Mouse (Mus musculus) monocyte, adult 5-6 weeks (primary cell): Measurements from ENCODE around the gene Map3k5. TPM values are rescaled to one million over a fixed set of nuclear protein-coding genes. Genes with fewer than 3 reads are reported as not detected.
"Not testable (repeated sequence)": the region's sequence is repeated elsewhere in the genome, so short reads cannot be mapped to it uniquely, and the experiment has no call there.

Experiments
- ATAC-seq: fragments of 153-309, 156-312 bp; replicated peaks from 2 replicates; pipeline ENCODE4 v1.8.0; 2017; ENCODE audit warnings: mild to moderate bottlenecking; ENCODE audit not compliant: low TSS enrichment, insufficient number of reproducible peaks, severe bottlenecking, poor library complexity, low FRiP score
- total RNA-seq: library from RNA; stranded (forward); fragments of 200-1000, 200-491, 200-594 nt; gene quantifications from 3 replicates; pipeline ENCODE4 v1.2.3, GENCODE M21; 2017

Map3k5 gene
- 85.0 to 99.2 TPM (median 85.5 TPM) in 3 replicates for total RNA-seq

GRCm38 (mm10) chr10:19934384-19935294 is at the start of gene Map3k5:
Gene Map3k5, plus strand, starts transcription at chr10:19934472.
- no peak for ATAC-seq

- no peak for ATAC-seq
These were observed 48.0 kb upstream of the Map3k5 start for GRCm38 (mm10) chr10:19886249-19886648.

- ATAC-seq: no peak
These were observed 44.4 kb upstream of the Map3k5 start for GRCm38 (mm10) chr10:19889908-19890307.

- ATAC-seq: no peak
These were observed 42.6 kb upstream of the Map3k5 start for GRCm38 (mm10) chr10:19891686-19892085.

- ATAC-seq: no peak
These were observed 41.1 kb upstream of the Map3k5 start for GRCm38 (mm10) chr10:19893146-19893545.

- 0 out of 2 replicates have a peak, but pooled peaks have one; percentile 27 for ATAC-seq
These were observed 40.3 kb upstream of the Map3k5 start for GRCm38 (mm10) chr10:19893976-19894375.

- no peak for ATAC-seq
These were observed 34.1 kb upstream of the Map3k5 start for GRCm38 (mm10) chr10:19900191-19900590.

GRCm38 (mm10) chr10:19901992-19902391 is 32.3 kb upstream of the Map3k5 start:
- no peak for ATAC-seq

GRCm38 (mm10) chr10:19904077-19904820 is 30.0 kb upstream of the Map3k5 start:
- no peak for ATAC-seq

- peak; percentile 89 for ATAC-seq
These were observed 26.9 kb upstream of the Map3k5 start, which contains the start of gene Pex7 for GRCm38 (mm10) chr10:19907246-19907804. Gene Pex7, minus strand, starts transcription at chr10:19907689.

- ATAC-seq: no peak
These were observed 26.2 kb upstream of the Map3k5 start for GRCm38 (mm10) chr10:19908076-19908475.

- no peak for ATAC-seq
These were observed 23.8 kb upstream of the Map3k5 start for GRCm38 (mm10) chr10:19910516-19910915.

- ATAC-seq: no peak
These were observed 22.7 kb upstream of the Map3k5 start for GRCm38 (mm10) chr10:19911583-19911982.

- ATAC-seq: no peak; the same call in 1 of the 2 replicates
These were observed 20.5 kb upstream of the Map3k5 start for GRCm38 (mm10) chr10:19913806-19914205.

GRCm38 (mm10) chr10:19915301-19915700 is 19.0 kb upstream of the Map3k5 start:
- ATAC-seq: peak; percentile 86

- ATAC-seq: no peak
These were observed 11.9 kb upstream of the Map3k5 start for GRCm38 (mm10) chr10:19922410-19922809.

- no peak for ATAC-seq
These were observed 10.0 kb upstream of the Map3k5 start for GRCm38 (mm10) chr10:19924256-19924655.

- not testable (repeated sequence) for ATAC-seq
These were observed 7.8 kb upstream of the Map3k5 start for GRCm38 (mm10) chr10:19926391-19926897.

- no peak for ATAC-seq
These were observed 6.1 kb upstream of the Map3k5 start for GRCm38 (mm10) chr10:19928205-19928604.
